Mouse (Mus musculus): ENCODE data around the gene Plin4. TPM values are rescaled to one million over a fixed set of nuclear protein-coding genes. Genes with fewer than 3 reads are reported as not detected.
"Not testable (repeated sequence)": the region's sequence is repeated elsewhere in the genome, so short reads cannot be mapped to it uniquely, and the experiment has no call there.

Plin4 gene
- total and polyA plus RNA-seq, 3 experiments = 114 to 170 (median 151) TPM

DNA sequence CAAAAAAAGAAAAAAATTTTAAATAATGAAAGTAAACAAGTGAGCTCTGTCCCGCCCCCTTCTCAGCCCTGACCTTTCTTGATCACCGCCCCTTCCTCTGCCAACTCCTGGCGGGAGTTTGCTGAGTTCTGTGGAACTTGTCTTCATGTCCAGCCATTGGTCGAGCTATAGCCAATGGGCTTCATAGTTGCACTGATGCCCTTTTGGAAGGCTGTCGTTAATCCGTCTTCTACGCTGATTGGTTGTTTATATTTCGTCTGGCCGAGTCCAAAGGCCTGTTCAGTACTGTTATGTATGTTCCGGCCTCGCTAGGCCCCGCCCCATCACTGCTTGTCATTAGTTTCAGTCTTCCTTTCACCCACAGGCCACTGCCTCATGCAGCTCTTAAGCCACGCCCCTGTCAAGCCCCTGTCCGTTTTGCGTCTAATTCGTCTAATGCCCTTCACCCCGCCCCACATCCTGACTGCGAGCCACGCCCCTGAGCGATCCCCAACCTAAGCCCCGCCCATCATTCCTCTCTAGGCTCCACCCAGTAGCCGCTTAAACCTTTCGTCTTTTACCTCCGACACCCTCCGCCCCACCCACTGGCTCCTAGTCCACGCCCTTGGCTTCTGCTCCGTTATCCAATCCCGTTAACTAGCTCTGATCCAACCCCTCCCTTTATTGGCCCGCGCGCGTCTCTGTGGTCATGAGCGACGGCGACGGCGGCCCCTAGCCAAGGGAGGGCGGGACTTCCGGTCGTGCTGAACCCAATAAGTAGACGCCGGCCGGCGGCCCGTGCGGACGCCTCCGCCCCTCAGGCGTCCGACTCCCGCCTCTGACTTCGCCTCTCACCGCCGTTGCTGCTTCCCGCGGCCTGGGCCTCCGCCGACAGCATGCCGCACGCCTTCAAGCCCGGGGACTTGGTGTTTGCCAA, 30.5 kb downstream of the Plin4 start, which contains the start of gene Hdgfl2:
TSS of gene Hdgfl2 (plus strand) at position 755 of the 916 bp plus-strand sequence.
- H3K4me3 ChIP-seq = peak within 1 kb of the TSS; percentile 71
- DNase-seq = peak; percentile 99 to 100
- H3K27ac ChIP-seq = peak within 1 kb of the TSS; percentile 84
- under 1% methylated on average over 61 of the region's 61 CpGs for WGBS
- H3K27me3 ChIP-seq (ENCODE audit: control insufficient read depth, insufficient read depth, low read length) = no peaks in the 10 kb centered on the region
- H3K9ac ChIP-seq (ENCODE audit: low read depth, low read length) = peak within 1 kb of the TSS; percentile 93
- H3K79me2 ChIP-seq (replicated peaks; ENCODE audit: control insufficient read depth, insufficient read depth, low read length) = 0 out of 2 replicates have a peak, but pooled peaks cover 3% of the 10 kb centered on the region
- H3K36me3 ChIP-seq (ENCODE audit: control insufficient read depth, insufficient read depth, low read length) = no peaks in the 10 kb centered on the region
- intact Hi-C loops (cut with DNase I) = loop anchor here (2.0 kb wide), 1 partner anchor 54 kb away; no protein-coding TSS in a partner anchor
- peaks cover 13% of the 10 kb centered on the region for H3K4me1 ChIP-seq (ENCODE audit: control insufficient read depth, insufficient read depth, low read length)
- peak; percentile 91 for TF ChIP-seq POLR2A (IDR thresholded peaks at IDR 0.05; ENCODE audit: insufficient read depth, low read depth, low read length)
- no peak; the same call in none of the 2 replicates for TF ChIP-seq EP300 (IDR thresholded peaks at IDR 0.05; ENCODE audit: insufficient read depth, low read depth, low read length)
- TF ChIP-seq CTCF (IDR thresholded peaks at IDR 0.05) = 0 out of 2 replicates have a peak, but pooled peaks have one; percentile 9

DNA sequence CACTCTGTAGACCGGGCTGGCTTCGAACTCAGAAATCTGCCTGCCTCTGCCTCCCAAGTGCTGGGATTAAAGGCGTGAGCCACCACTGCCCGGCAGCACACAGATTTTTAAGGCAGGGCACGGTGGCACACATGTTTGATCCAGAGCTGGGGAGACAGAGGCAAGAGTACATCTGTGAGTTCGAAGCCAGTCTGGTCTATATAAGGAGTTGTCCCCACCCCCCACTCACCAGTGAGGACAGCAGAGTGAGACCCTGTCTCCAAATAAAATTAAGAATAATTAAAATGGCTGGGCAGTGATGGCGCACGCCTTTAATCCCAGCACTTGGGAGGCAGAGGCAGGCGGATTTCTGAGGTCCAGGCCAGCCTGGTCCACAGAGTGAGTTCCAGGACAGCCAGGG, 31.2 kb downstream of the Plin4 start:
- not testable (repeated sequence) for H3K36me3 ChIP-seq (ENCODE audit: control insufficient read depth, insufficient read depth, low read length); H3K79me2 ChIP-seq (replicated peaks; ENCODE audit: control insufficient read depth, insufficient read depth, low read length); H3K9ac ChIP-seq (ENCODE audit: low read depth, low read length); H3K27me3 ChIP-seq (ENCODE audit: control insufficient read depth, insufficient read depth, low read length)
- peak; percentile 22 to 38 for DNase-seq
- Histone ChIP-seq H3K4me1 (ENCODE audit: control insufficient read depth, insufficient read depth, low read length) (peaks cover 13% of the 10 kb centered on the region), H3K4me3 (peak overlapping the region; percentile 48), H3K27ac (peak overlapping the region; percentile 84)
- 59% methylated on average over 9 of the region's 9 CpGs for WGBS
- intact Hi-C loops (cut with DNase I) = loop anchor here (2.0 kb wide), 1 partner anchor 54 kb away; no protein-coding TSS in a partner anchor

DNA sequence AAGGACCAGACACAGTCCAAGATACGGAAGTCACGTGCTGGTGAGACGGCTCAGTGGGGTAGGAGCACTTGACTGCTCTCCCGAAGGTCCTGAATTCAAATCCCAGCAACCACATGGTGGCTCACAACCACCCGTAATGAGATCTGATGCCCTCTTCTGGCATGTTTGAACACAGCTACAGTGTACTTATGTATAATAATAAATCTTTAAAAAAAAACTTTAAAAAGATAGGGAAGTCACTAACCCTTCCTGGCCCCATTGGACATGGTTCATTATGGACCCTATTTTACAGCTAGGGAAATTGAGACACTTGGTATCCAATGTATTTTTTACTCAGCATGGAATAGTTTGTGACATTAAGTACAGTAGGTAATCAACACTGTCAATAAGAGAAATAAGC, 32.1 kb downstream of the Plin4 start:
- no peak for TF ChIP-seq EP300 (IDR thresholded peaks at IDR 0.05; ENCODE audit: insufficient read depth, low read depth, low read length)
- TF ChIP-seq CTCF (IDR thresholded peaks at IDR 0.05) = no peak
- peaks cover 13% of the 10 kb centered on the region for H3K4me1 ChIP-seq (ENCODE audit: control insufficient read depth, insufficient read depth, low read length)
- no peaks in the 10 kb centered on the region for H3K36me3 ChIP-seq (ENCODE audit: control insufficient read depth, insufficient read depth, low read length)
- 84% methylated on average over 5 of the region's 5 CpGs for WGBS
- H3K27ac ChIP-seq = no peak overlapping the region
- DNase-seq = no peak
- intact Hi-C loops (cut with DNase I) = no loop called here
- H3K4me3 ChIP-seq = no peak overlapping the region
- 0 out of 2 replicates have a peak, but pooled peaks cover 3% of the 10 kb centered on the region for H3K79me2 ChIP-seq (replicated peaks; ENCODE audit: control insufficient read depth, insufficient read depth, low read length)
- no peaks in the 10 kb centered on the region for H3K27me3 ChIP-seq (ENCODE audit: control insufficient read depth, insufficient read depth, low read length)
- no peak overlapping the region for H3K9ac ChIP-seq (ENCODE audit: low read depth, low read length)

DNA sequence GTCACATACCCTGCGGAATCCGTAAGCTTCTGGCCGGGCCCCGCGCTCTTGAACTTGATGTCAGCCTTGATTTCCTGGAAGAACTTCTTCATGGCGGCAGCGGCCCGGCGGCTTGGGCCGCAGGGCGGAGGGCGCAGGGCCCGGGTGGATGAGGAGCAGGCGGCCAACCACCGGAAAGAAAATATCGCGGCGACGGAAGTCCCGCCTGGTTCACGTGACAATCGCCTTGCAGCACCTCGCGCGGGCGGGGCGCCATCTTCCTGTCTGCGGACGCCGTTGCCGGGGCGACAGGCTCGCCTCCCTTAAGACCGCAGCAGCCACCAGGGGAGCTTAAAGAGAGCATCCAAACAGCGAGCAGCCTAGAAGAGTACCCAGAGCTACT, 34.8 kb downstream of the Plin4 start, which contains the start of gene Ubxn6:
TSS of gene Ubxn6 (minus strand) at position 202 of the 382 bp plus-strand sequence.
- WGBS = under 1% methylated on average over 35 of the region's 35 CpGs
- no peaks in the 10 kb centered on the region for H3K79me2 ChIP-seq (replicated peaks; ENCODE audit: control insufficient read depth, insufficient read depth, low read length)
- intact Hi-C loops (cut with DNase I) = loop anchor here (2.0 kb wide), 1 partner anchor 36 kb away; no protein-coding TSS in a partner anchor
- peaks cover 2% of the 10 kb centered on the region for H3K4me1 ChIP-seq (ENCODE audit: control insufficient read depth, insufficient read depth, low read length)
- H3K4me3 ChIP-seq = peak within 1 kb of the TSS; percentile 77
- no peaks in the 10 kb centered on the region for H3K36me3 ChIP-seq (ENCODE audit: control insufficient read depth, insufficient read depth, low read length)
- DNase-seq = peak; percentile 97 to 98
- TF ChIP-seq EP300 (IDR thresholded peaks at IDR 0.05; ENCODE audit: insufficient read depth, low read depth, low read length) (no peak), POLR2A (IDR thresholded peaks at IDR 0.05; ENCODE audit: insufficient read depth, low read depth, low read length) (peak; percentile 55; the same call in 1 of the 2 replicates), CTCF (IDR thresholded peaks at IDR 0.05) (peak; percentile 73)
- H3K27ac ChIP-seq = peak within 1 kb of the TSS; percentile 89
- peak within 1 kb of the TSS; percentile 78 for H3K9ac ChIP-seq (ENCODE audit: low read depth, low read length)
- no peaks in the 10 kb centered on the region for H3K27me3 ChIP-seq (ENCODE audit: control insufficient read depth, insufficient read depth, low read length)

DNA sequence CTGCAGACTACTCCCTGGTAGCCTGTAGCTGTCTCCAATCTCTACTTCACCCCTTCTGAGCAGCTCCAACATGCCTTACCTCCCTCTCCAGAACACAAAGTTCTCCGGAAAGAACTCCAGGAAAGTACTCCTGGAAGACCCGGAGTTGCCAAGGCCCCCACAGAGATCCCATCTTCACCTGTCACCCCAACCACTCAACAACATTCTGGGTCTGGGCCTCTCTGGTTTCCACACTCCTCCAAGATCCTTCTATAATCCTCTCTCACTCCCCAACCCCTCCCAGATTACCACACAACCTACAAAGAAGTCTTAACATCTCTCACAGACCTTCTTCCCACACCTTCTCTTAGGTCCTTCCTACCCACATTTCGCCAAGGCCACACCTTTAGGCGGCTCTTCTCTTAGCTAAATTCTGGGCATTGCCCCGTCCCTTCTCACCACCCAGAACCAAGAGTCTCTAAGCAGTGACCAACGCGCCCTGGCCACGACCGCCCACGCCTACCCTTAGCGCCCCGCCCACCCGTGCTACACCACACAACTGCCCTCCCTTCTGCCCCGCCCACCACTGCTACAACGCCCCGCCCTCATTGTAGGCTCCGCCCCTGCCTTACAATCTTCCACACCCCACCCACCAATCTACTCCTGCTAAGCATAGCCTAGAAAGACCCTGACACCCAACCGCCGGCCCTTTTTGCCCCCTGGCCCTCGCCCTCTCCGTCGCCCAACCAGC, 35.3 kb downstream of the Plin4 start:
- Histone ChIP-seq H3K4me3 (peak overlapping the region; percentile 77), H3K36me3 (ENCODE audit: control insufficient read depth, insufficient read depth, low read length) (no peaks in the 10 kb centered on the region), H3K27me3 (ENCODE audit: control insufficient read depth, insufficient read depth, low read length) (no peaks in the 10 kb centered on the region), H3K4me1 (ENCODE audit: control insufficient read depth, insufficient read depth, low read length) (peaks cover 2% of the 10 kb centered on the region), H3K79me2 (replicated peaks; ENCODE audit: control insufficient read depth, insufficient read depth, low read length) (no peaks in the 10 kb centered on the region), H3K9ac (ENCODE audit: low read depth, low read length) (peak overlapping the region; percentile 78), H3K27ac (peak overlapping the region; percentile 89)
- intact Hi-C loops (cut with DNase I) = loop anchor here (2.0 kb wide), 1 partner anchor 35 kb away; no protein-coding TSS in a partner anchor
- DNase-seq = peak; percentile 84 to 85
- WGBS = 4% methylated on average over 22 of the region's 22 CpGs
- TF ChIP-seq EP300 (IDR thresholded peaks at IDR 0.05; ENCODE audit: insufficient read depth, low read depth, low read length) = no peak
- no peak for TF ChIP-seq POLR2A (IDR thresholded peaks at IDR 0.05; ENCODE audit: insufficient read depth, low read depth, low read length)
- TF ChIP-seq CTCF (IDR thresholded peaks at IDR 0.05) = no peak

All from heart, adult 2 months (tissue).